Mouse (Mus musculus) MEL (cell line): ENCODE data around the gene Rps3. TPM values are rescaled to one million over a fixed set of nuclear protein-coding genes. Genes with fewer than 3 reads are reported as not detected.

Source experiments
- DNase-seq: peaks from one replicate; pipeline ENCODE4 v3.0.0; 2011; ENCODE audit warnings: low read depth, low spot score
- H3K27ac ChIP-seq: 2 replicates; pipeline ENCODE4 v1.5.1; 2012; ENCODE audit warnings: low read depth, mild to moderate bottlenecking, control low read depth, low read length, moderate library complexity; ENCODE audit not compliant: control insufficient read depth
- H3K27me3 ChIP-seq, 2 experiments: fragments of 150-350 bp in 1 of 2; sonication (generic) in 1 of 2; 2 replicates each; pipeline ENCODE4 v1.6.1; 2012; ENCODE audit warnings: low read length in 2 of 2, mild to moderate bottlenecking in 2 of 2, improper control_type of control experiment in 1 of 2, moderate library complexity in 1 of 2; ENCODE audit not compliant: insufficient read depth in 2 of 2, control insufficient read depth in 1 of 2
- H3K36me3 ChIP-seq, 2 experiments: 2 replicates each; pipeline ENCODE4 v1.6.1; 2012 to 2014; ENCODE audit warnings: low read length in 2 of 2, improper control_type of control experiment in 1 of 2, inconsistent platforms in 1 of 2, mild to moderate bottlenecking in 1 of 2; ENCODE audit not compliant: insufficient read depth in 2 of 2, control insufficient read depth in 1 of 2
- H3K4me1 ChIP-seq, 2 experiments: fragments of 150-350 bp in 1 of 2; sonication (generic) in 1 of 2; 2 replicates each; pipeline ENCODE4 v1.6.1; 2012; ENCODE audit warnings: low read length in 2 of 2, improper control_type of control experiment in 1 of 2, mild to moderate bottlenecking in 1 of 2; ENCODE audit not compliant: insufficient read depth in 2 of 2, control insufficient read depth in 1 of 2
- H3K4me3 ChIP-seq, 2 experiments: fragments of 150-350 bp in 1 of 2; sonication (generic) in 1 of 2; 2 replicates each; pipeline ENCODE4 v1.5.1; 2012; ENCODE audit warnings: low read depth in 2 of 2, low read length in 2 of 2, mild to moderate bottlenecking in 2 of 2, moderate library complexity in 2 of 2, control low read depth in 1 of 2, improper control_type of control experiment in 1 of 2; ENCODE audit not compliant: control insufficient read depth in 1 of 2, insufficient read depth in 1 of 2
- H3K79me2 ChIP-seq: 2 replicates; pipeline ENCODE4 v1.6.1; 2012; ENCODE audit warnings: mild to moderate bottlenecking, low read length, moderate library complexity; ENCODE audit not compliant: control insufficient read depth, poor library complexity, insufficient read depth
- H3K9ac ChIP-seq: 2 replicates; pipeline ENCODE4 v1.6.1; 2012; ENCODE audit warnings: low read depth, mild to moderate bottlenecking, control low read depth, low read length, moderate library complexity; ENCODE audit not compliant: control insufficient read depth, poor library complexity, severe bottlenecking
- H3K9me3 ChIP-seq: fragments of 150-350 bp; sonication (generic); replicated peaks from 2 replicates; pipeline ENCODE4 v1.6.1; 2012; ENCODE audit warnings: mild to moderate bottlenecking, low read length, improper control_type of control experiment, moderate library complexity; ENCODE audit not compliant: insufficient read depth
- BHLHE40 ChIP-seq: IDR thresholded peaks from 2 replicates; pipeline ENCODE4 v1.6.1; 2012; ENCODE audit warnings: low read depth, mild to moderate bottlenecking, inconsistent platforms, low read length, improper control_type of control experiment, borderline replicate concordance
- CHD1 ChIP-seq: IDR thresholded peaks from 2 replicates; pipeline ENCODE4 v1.6.1; 2012; ENCODE audit warnings: low read depth, mild to moderate bottlenecking, inconsistent platforms, low read length, improper control_type of control experiment
- CHD2 ChIP-seq: IDR thresholded peaks from 2 replicates; pipeline ENCODE4 v1.6.1; 2011; ENCODE audit warnings: low read length, improper control_type of control experiment
- E2F4 ChIP-seq: IDR thresholded peaks from 2 replicates; pipeline ENCODE4 v1.6.1; 2011; ENCODE audit warnings: low read depth, low read length, improper control_type of control experiment, borderline replicate concordance
- ETS1 ChIP-seq: IDR thresholded peaks from 2 replicates; pipeline ENCODE4 v1.6.1; 2012; ENCODE audit warnings: low read depth, mild to moderate bottlenecking, inconsistent platforms, low read length, improper control_type of control experiment, moderate library complexity
- GATA1 ChIP-seq: IDR thresholded peaks from 2 replicates; pipeline ENCODE4 v1.6.1; 2011; ENCODE audit warnings: low read depth, low read length, improper control_type of control experiment
- JUND ChIP-seq: IDR thresholded peaks from 2 replicates; pipeline ENCODE4 v1.6.1; 2011; ENCODE audit warnings: low read depth, mild to moderate bottlenecking, improper control_type of control experiment, low read length
- MAX ChIP-seq: IDR thresholded peaks from 2 replicates; pipeline ENCODE4 v1.6.1; 2011; ENCODE audit warnings: low read length, improper control_type of control experiment
- MEF2A ChIP-seq: IDR thresholded peaks from 2 replicates; pipeline ENCODE4 v1.6.1; 2014; ENCODE audit warnings: low read depth, mild to moderate bottlenecking, inconsistent platforms, low read length, improper control_type of control experiment; ENCODE audit not compliant: poor library complexity, insufficient replicate concordance, severe bottlenecking; ENCODE audit errors: extremely low read depth
- MYC ChIP-seq: IDR thresholded peaks from 2 replicates; pipeline ENCODE4 v1.6.1; 2011; ENCODE audit warnings: low read depth, mild to moderate bottlenecking, low read length, improper control_type of control experiment, moderate library complexity
- NELFE ChIP-seq: IDR thresholded peaks from 2 replicates; pipeline ENCODE4 v1.6.1; 2011; ENCODE audit warnings: low read depth, low read length, improper control_type of control experiment
- POLR2AphosphoS2 ChIP-seq: IDR thresholded peaks from 2 replicates; pipeline ENCODE4 v1.6.1; 2011; ENCODE audit warnings: low read length, improper control_type of control experiment
- RAD21 ChIP-seq: IDR thresholded peaks from 2 replicates; pipeline ENCODE4 v1.6.1; 2011; ENCODE audit warnings: mild to moderate bottlenecking, low read depth, low read length, improper control_type of control experiment
- SIN3A ChIP-seq: IDR thresholded peaks from 2 replicates; pipeline ENCODE4 v1.6.1; 2012; ENCODE audit warnings: low read length, improper control_type of control experiment, inconsistent platforms
- SMC3 ChIP-seq: IDR thresholded peaks from 2 replicates; pipeline ENCODE4 v1.6.1; 2011; ENCODE audit warnings: low read depth, low read length, improper control_type of control experiment
- TBP ChIP-seq: IDR thresholded peaks from 2 replicates; pipeline ENCODE4 v1.8.0; 2011; ENCODE audit warnings: low read depth, low read length, improper control_type of control experiment
- USF2 ChIP-seq, 2 experiments: IDR thresholded peaks; 2 replicates each; pipeline ENCODE4 v1.6.1; 2011 to 2012; ENCODE audit warnings: improper control_type of control experiment in 2 of 2, low read length in 2 of 2, borderline replicate concordance in 1 of 2, inconsistent platforms in 1 of 2, low read depth in 1 of 2, mild to moderate bottlenecking in 1 of 2; ENCODE audit not compliant: insufficient read depth in 1 of 2
- ZC3H11A ChIP-seq: IDR thresholded peaks from 2 replicates; pipeline ENCODE4 v1.6.1; 2012; ENCODE audit warnings: low read depth, mild to moderate bottlenecking, inconsistent platforms, low read length, improper control_type of control experiment
- ZKSCAN1 ChIP-seq: IDR thresholded peaks from 2 replicates; pipeline ENCODE4 v1.6.1; 2012; ENCODE audit warnings: low read depth, mild to moderate bottlenecking, inconsistent platforms, low read length, improper control_type of control experiment, moderate library complexity
- ZMIZ1 ChIP-seq: IDR thresholded peaks from 2 replicates; pipeline ENCODE4 v1.6.1; 2012; ENCODE audit warnings: low read depth, mild to moderate bottlenecking, inconsistent platforms, low read length, improper control_type of control experiment, moderate library complexity
- ZNF384 ChIP-seq: IDR thresholded peaks from 2 replicates; pipeline ENCODE4 v1.6.1; 2012; ENCODE audit warnings: low read depth, mild to moderate bottlenecking, inconsistent platforms, low read length, improper control_type of control experiment
- polyA plus RNA-seq, 2 experiments: library from polyadenylated mRNA; stranded (reverse) in 1 of 2; unstranded in 1 of 2; fragments of >175 nt in 1 of 2; fragments of >200 nt in 1 of 2; gene quantifications; 2 replicates each; pipeline versions ENCODE4 v1.2.1 to v1.2.4; 2012; ENCODE audit warnings: low replicate concordance in 2 of 2, low read depth in 1 of 2; ENCODE audit not compliant: insufficient read length in 2 of 2, insufficient read depth in 1 of 2, missing spikeins in 1 of 2
- total RNA-seq: library from RNA; depleted of rRNA; stranded (reverse); fragments of 300-350 nt; gene quantifications from 2 replicates; pipeline ENCODE4 v1.2.3, GENCODE M21; 2012

The Rps3 gene
- total and polyA plus RNA-seq, 3 experiments: 157 to 2,287 (median 1,899) TPM

- no peak for DNase-seq
- Histone ChIP-seq H3K9ac (no peak overlapping the region), H3K9me3 (no peaks in the 10 kb centered on the region), H3K4me1 (peaks cover 5 to 17% of the 10 kb centered on the region in 2 experiments), H3K27ac (no peak overlapping the region), H3K79me2 (no peaks in the 10 kb centered on the region), H3K27me3 (no peaks in the 10 kb centered on the region), H3K36me3 (peaks cover 0 to 18% of the 10 kb centered on the region in 2 experiments; a peak in 2 of 4 replicates), H3K4me3 (no peak overlapping the region)
- TF ChIP-seq JUND (no peak), POLR2AphosphoS2 (no peak), NELFE (no peak), TBP (no peak), ETS1 (no peak), BHLHE40 (no peak), RAD21 (no peak), ZKSCAN1 (no peak), CHD2 (no peak), ZC3H11A (no peak), MAX (no peak), SIN3A (no peak), ZMIZ1 (no peak), SMC3 (no peak), CHD1 (no peak), MYC (no peak), MEF2A (no peak), USF2 (IDR thresholded peaks at IDR 0.05; ENCODE audit: borderline replicate concordance in 1 of 2, insufficient read depth in 1 of 2, low read depth in 1 of 2, low read length in 2 of 2) (no peak), ZNF384 (no peak), GATA1 (no peak)
These were observed 12.0 kb downstream of the Rps3 start for GRCm38 (mm10) chr7:99471578-99471977.

DNA sequence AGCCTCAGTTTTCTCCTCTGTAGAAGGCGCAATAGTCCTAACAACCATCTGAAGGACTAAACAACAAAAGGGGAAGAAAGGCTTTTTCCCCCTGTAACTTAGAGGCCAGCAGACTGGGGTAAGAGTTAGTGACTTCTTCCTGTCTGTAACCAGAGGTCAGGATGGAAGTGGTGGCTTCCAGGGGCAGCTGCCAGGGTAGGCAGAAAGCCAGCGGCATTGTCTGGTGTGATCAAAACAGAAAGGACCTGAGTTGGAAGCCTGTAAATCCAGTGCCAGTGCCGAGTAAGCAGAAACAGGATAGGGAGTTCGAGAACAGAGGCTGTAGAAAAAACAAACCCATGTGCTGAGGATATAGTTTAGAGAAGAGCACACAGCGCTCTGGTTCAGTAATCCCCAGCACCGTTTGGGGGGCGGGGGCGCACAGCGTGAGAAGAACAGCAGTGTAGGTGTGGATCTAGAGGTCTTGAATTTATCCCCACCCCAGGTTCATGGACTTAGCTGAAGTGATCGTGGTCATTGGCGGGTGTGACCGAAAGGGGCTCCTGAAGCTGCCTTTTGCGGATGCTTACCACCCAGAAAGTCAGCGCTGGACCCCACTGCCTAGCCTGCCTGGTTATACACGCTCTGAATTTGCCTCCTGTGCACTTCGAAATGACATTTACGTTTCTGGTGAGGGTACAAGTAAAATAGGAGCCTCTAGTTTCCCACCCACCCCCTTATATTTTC is 13.7 kb downstream of the Rps3 start:
- Histone ChIP-seq H3K9me3 (no peaks in the 10 kb centered on the region), H3K27me3 (no peaks in the 10 kb centered on the region), H3K27ac (no peak overlapping the region), H3K4me3 (no peak overlapping the region), H3K9ac (no peak overlapping the region), H3K79me2 (no peaks in the 10 kb centered on the region), H3K36me3 (peaks cover 0 to 5% of the 10 kb centered on the region in 2 experiments; a peak in 2 of 4 replicates)
- DNase-seq: no peak
- TF ChIP-seq E2F4: no peak
- TF ChIP-seq, all 39 proteins: peak for 0
- H3K4me1 ChIP-seq: peaks cover 3 to 7% of the 10 kb centered on the region in 2 experiments; a peak in 3 of 4 replicates
